Mouse (Mus musculus): ENCODE measurements around the gene Tlx2.

DNA sequence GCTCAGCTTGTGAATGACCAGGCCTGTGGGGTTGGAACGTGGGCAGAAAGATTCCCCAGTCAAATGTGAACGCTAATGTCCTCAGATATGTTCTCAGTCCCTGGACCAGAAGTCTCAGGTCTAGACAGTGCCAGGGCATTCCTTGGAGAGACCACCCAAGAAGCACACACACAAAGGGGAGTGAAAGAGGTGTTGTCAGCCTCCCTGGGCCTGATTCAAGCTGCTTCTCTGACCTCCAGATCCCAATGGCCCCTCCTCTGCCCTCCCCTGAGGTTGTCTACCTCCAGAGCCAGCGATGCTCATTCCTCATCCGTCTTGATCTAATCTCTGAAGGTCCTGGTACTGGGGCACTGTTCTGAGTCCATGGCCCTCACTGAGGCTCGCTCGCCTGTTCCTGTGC lies 26.5 kb downstream of the Tlx2 start:
- no peak for TF ChIP-seq CTCF (IDR thresholded peaks at IDR 0.05; ENCODE audit: borderline replicate concordance, control insufficient read depth, extremely low read depth, insufficient read depth, low read length, poor library complexity)
- TF ChIP-seq POLR2A (IDR thresholded peaks at IDR 0.05; ENCODE audit: control insufficient read depth, extremely low read depth, insufficient read depth, low read length, poor library complexity), result no peak

All from thymus, adult 2 months (tissue).